Mouse (Mus musculus) limb, embryonic 14.5 days (tissue): ENCODE measurements around the gene Egfl7. TPM values are rescaled to one million over a fixed set of nuclear protein-coding genes. Genes with fewer than 3 reads are reported as not detected.
A peak's percentile ranks its signal among the peaks of the same experiment; 100 is the strongest.

Experiments
- ATAC-seq: fragments of 200-750 bp; cut with Nextera tagmentation; 2 replicates; pipeline ENCODE4 v1.8.0; 2017; ENCODE audit warnings: low read depth, moderate number of reproducible peaks, moderate TSS enrichment; ENCODE audit not compliant: low FRiP score
- DNase-seq: peaks from one replicate; pipeline ENCODE4 v3.0.0-alpha.2; 2015; ENCODE audit warnings: low spot score
- H3K27ac ChIP-seq: fragments of 300-500 bp; sonication (generic); replicated peaks from 2 replicates; pipeline ENCODE4 v1.5.1; 2014; ENCODE audit warnings: low read depth, mild to moderate bottlenecking, low read length, moderate library complexity, mixed read lengths
- H3K27me3 ChIP-seq: fragments of 300-500 bp; sonication (generic); 2 replicates; pipeline ENCODE4 v1.6.1; 2014; ENCODE audit warnings: low read length, mixed read lengths; ENCODE audit not compliant: control insufficient read depth, insufficient read depth
- H3K36me3 ChIP-seq: fragments of 300-500 bp; sonication (generic); 2 replicates; pipeline ENCODE4 v1.6.1; 2014; ENCODE audit warnings: mild to moderate bottlenecking, low read length, moderate library complexity, mixed read lengths; ENCODE audit not compliant: control insufficient read depth, insufficient read depth
- H3K4me1 ChIP-seq: fragments of 300-500 bp; sonication (generic); 2 replicates; pipeline ENCODE4 v1.6.1; 2014; ENCODE audit warnings: antibody characterized with exemption, low read length, mixed read lengths; ENCODE audit not compliant: control insufficient read depth, insufficient read depth
- H3K4me2 ChIP-seq: fragments of 300-500 bp; sonication (generic); replicated peaks from 2 replicates; pipeline ENCODE4 v1.6.1; 2014; ENCODE audit warnings: low read depth, mild to moderate bottlenecking, low read length, moderate library complexity; ENCODE audit not compliant: severe bottlenecking
- H3K4me3 ChIP-seq: fragments of 300-500 bp; sonication (generic); replicated peaks from 2 replicates; pipeline ENCODE4 v1.5.1; 2014; ENCODE audit warnings: low read length
- H3K9ac ChIP-seq: fragments of 300-500 bp; sonication (generic); 2 replicates; pipeline ENCODE4 v1.6.1; 2014; ENCODE audit warnings: mild to moderate bottlenecking, low read depth, low read length, moderate library complexity; ENCODE audit not compliant: severe bottlenecking
- H3K9me3 ChIP-seq: fragments of 300-500 bp; sonication (generic); 2 replicates; pipeline ENCODE4 v1.6.1; 2016; ENCODE audit warnings: low read length; ENCODE audit not compliant: control insufficient read depth
- POLR2A ChIP-seq: fragments of 200-500 bp; IDR thresholded peaks from 2 replicates; pipeline ENCODE4 v1.8.0; 2012; ENCODE audit warnings: inconsistent platforms, mild to moderate bottlenecking, moderate library complexity, borderline replicate concordance; ENCODE audit not compliant: insufficient read depth, insufficient read length; ENCODE audit errors: extremely low read depth
- WGBS: fragments of 180-500 bp; shearing (Covaris S2); extraction: QIAGEN DNeasy Blood & Tissue Kit; methylation state at CpG from one replicate; pipeline ENCODE4 v1.1.7; 2014; 5-methylcytosine and 5-hydroxymethylcytosine counted together
- polyA plus RNA-seq, 2 experiments: library from polyadenylated mRNA; depleted of rRNA in 1 of 2; stranded (reverse) in 1 of 2; unstranded in 1 of 2; fragments of >200 nt; fragmentation: Nextera tagmentation in 1 of 2; extraction: Ambion mirVana in 1 of 2; gene quantifications; 2 replicates each; pipeline versions ENCODE4 v1.2.1 to v1.2.3; 2012 to 2014

The Egfl7 gene
- polyA plus RNA-seq, 2 experiments = 108 to 262 TPM

DNA sequence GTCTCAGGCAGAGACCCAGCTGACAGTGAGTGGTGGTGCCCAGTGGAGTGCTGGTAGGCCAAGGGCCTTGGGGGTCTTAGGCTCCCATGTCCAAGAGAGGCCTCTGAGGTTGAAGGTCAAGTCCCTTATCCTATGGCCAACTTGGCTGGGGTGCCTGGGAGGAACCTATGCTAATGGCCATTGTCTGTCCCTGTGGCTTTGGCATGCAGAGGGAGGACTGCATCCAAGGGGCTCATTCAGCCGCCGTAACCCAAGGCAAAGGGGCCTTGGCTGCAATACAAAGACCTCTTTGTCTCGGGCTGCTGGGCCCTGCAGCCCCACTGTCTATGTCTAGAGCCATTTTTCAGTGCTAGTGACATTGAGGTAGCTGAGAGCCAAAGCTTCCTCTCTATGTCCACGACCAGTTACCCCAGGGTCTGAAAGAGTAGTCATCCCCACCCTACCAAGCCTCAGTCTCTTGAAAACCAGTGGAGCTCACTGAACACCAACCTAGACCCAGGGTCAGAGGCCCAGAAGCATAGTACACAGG lies 44.2 kb upstream of the Egfl7 start:
- TF ChIP-seq POLR2A = no peak
- WGBS = 56% methylated on average over 4 of the region's 4 CpGs
- DNase-seq (no peak), ATAC-seq (no peak)
- H3K36me3 ChIP-seq = no peaks in the 10 kb centered on the region
- no peaks in the 10 kb centered on the region for H3K9me3 ChIP-seq
- H3K4me2 ChIP-seq = no peak overlapping the region
- H3K27ac ChIP-seq = no peak overlapping the region
- no peaks in the 10 kb centered on the region for H3K27me3 ChIP-seq
- no peak overlapping the region for H3K9ac ChIP-seq
- peaks cover 7% of the 10 kb centered on the region; the same call in 1 of the 2 replicates for H3K4me1 ChIP-seq
- H3K4me3 ChIP-seq = no peak overlapping the region

DNA sequence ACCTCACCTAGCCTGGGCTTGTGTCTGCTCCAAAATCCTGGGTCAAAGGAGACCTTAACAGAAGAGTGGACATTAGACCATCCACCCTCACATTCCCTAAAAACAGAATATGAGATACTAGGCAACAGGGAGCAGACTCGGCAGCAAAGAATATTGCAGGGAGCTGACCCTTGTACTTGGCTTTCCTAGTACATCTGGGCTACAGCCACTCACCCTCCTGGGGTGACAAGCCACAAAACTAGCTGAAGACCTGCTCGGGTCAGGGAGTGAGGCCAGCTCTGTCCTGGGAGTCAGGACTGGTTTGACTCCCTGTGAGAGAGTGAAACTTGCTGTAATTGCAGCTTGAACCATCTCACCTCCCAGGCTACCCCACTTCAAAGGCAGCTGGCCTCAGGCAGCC lies 40.3 kb upstream of the Egfl7 start:
- H3K27ac ChIP-seq = no peak overlapping the region
- 43% methylated on average over 2 of the region's 2 CpGs for WGBS
- no peak for DNase-seq
- H3K27me3 ChIP-seq = no peaks in the 10 kb centered on the region
- no peaks in the 10 kb centered on the region for H3K9me3 ChIP-seq
- ATAC-seq = no peak
- no peak overlapping the region for H3K9ac ChIP-seq
- H3K36me3 ChIP-seq = no peaks in the 10 kb centered on the region
- H3K4me1 ChIP-seq = peaks cover 18% of the 10 kb centered on the region
- TF ChIP-seq POLR2A = no peak
- H3K4me3 ChIP-seq = no peak overlapping the region
- no peak overlapping the region for H3K4me2 ChIP-seq

DNA sequence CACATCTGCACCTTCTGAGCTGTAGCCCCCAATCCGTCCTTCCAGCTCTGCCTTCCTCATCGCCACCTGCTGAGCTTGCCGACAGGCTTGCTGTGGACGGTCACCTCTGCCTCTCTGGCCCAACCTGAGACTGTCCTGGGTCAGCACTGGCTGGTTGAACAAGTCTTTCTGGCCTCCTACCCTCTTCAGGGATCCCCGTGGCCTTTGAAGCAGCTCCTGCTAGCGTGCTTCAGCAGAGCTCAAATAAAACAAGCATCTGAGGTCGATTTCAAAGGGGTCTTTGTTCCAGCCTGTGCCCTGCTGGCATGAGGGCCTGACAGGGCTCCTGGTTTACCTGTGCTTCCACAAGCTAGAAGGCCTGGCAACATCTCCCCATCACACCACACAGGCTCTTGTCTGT lies 39.1 kb upstream of the Egfl7 start:
- Histone ChIP-seq H3K9me3 (no peaks in the 10 kb centered on the region), H3K36me3 (no peaks in the 10 kb centered on the region), H3K9ac (peak overlapping the region; percentile 31; the same call in 1 of the 2 replicates), H3K4me1 (peaks cover 17% of the 10 kb centered on the region), H3K4me3 (no peak overlapping the region), H3K27ac (peak overlapping the region; percentile 58; the same call in 1 of the 2 replicates), H3K27me3 (no peaks in the 10 kb centered on the region), H3K4me2 (no peak overlapping the region)
- DNase-seq (no peak), ATAC-seq (no peak)
- TF ChIP-seq POLR2A = no peak
- WGBS = 25% methylated on average over 7 of the region's 7 CpGs

DNA sequence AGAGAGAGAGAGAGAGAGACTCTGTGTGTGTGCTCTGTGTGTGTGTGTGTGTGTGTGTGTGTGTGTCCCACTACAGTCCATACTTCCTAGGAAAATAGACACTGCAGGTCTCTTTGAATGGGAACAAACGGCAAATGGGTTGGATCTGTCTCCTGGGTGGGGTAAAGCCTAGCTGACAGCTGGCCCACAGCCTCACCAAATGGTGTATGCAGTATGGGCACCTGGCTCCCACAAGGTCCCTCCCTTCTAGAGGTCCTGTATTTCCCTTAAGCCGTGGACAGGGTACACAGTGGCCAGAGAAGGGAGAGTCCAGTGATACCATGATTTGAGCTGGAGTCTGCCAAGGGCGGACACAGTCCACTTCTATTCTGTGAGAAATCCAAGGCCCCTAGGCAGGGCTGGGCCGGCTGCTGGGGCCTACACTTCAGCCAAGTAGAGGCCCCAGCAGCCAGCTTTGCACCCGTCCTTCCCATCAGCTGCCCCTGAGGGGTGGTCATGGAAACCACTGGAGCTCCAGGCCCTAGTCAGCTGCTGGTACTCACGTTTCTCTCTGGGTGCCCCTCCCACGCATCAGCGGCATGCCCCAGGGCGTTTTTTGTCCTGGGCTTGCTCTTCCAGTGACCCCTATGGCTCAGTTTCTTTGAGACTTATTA lies 38.4 kb upstream of the Egfl7 start:
- WGBS = 30% methylated on average over 9 of the region's 9 CpGs
- no peak for TF ChIP-seq POLR2A
- DNase-seq = peak; percentile 44
- Histone ChIP-seq H3K36me3 (no peaks in the 10 kb centered on the region), H3K27ac (0 out of 2 replicates have a peak overlapping the region, but pooled peaks have one; percentile 48), H3K27me3 (no peaks in the 10 kb centered on the region), H3K4me2 (no peak overlapping the region), H3K9me3 (no peaks in the 10 kb centered on the region), H3K9ac (peak overlapping the region; percentile 36; the same call in 1 of the 2 replicates), H3K4me1 (peaks cover 16% of the 10 kb centered on the region), H3K4me3 (no peak overlapping the region)
- peak; percentile 67 for ATAC-seq

DNA sequence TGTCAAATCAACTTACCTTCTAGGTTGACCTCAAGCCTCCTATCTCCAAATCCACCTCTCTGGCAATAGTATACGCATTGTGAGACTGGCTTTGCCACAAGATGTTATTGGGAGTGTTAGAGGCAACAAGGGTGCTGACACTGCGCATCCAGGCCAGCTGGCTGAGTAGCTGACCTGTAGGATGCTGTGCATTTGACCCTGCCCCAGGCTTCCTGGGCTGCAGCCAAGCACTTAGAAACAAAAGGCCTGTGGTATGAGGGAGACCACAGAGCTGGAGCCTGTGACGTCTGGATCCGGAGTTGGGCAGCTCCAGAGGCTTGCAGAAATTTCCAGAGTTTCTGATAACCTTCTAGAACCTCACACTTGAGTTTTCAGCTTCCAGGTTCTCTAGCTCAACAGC lies 36.7 kb upstream of the Egfl7 start:
- no peaks in the 10 kb centered on the region for H3K9me3 ChIP-seq
- H3K4me1 ChIP-seq = peaks cover 23% of the 10 kb centered on the region
- H3K36me3 ChIP-seq = no peaks in the 10 kb centered on the region
- DNase-seq (no peak), ATAC-seq (no peak)
- H3K4me2 ChIP-seq = no peak overlapping the region
- H3K4me3 ChIP-seq = no peak overlapping the region
- H3K9ac ChIP-seq = no peak overlapping the region
- no peaks in the 10 kb centered on the region for H3K27me3 ChIP-seq
- H3K27ac ChIP-seq = no peak overlapping the region
- no peak for TF ChIP-seq POLR2A
- 73% methylated on average over 4 of the region's 4 CpGs for WGBS
